Mouse (Mus musculus) olfactory bulb, adult 2 months (tissue): ENCODE measurements at regions not wholly inside any gene's neighbourhood (a gene's known extent, or its start where the extent isn't known, plus 50 kb on each side); places are given as distances from the start of the nearest gene placed in this dataset.

Experiments used
- H3K27ac ChIP-seq: fragments of 200-500 bp; 2 replicates; pipeline ENCODE4 v1.5.1; 2012; ENCODE audit warnings: low read depth, low read length; ENCODE audit not compliant: insufficient read depth
- H3K4me1 ChIP-seq: fragments of 200-500 bp; 2 replicates; pipeline ENCODE4 v1.6.1; 2012; ENCODE audit warnings: low read length; ENCODE audit not compliant: control insufficient read depth, insufficient read depth
- H3K4me3 ChIP-seq: fragments of 200-500 bp; 2 replicates; pipeline ENCODE4 v1.5.1; 2012; ENCODE audit warnings: mild to moderate bottlenecking, low read depth, low read length, moderate library complexity; ENCODE audit not compliant: insufficient read depth
- CTCF ChIP-seq: fragments of 200-500 bp; IDR thresholded peaks from 2 replicates; pipeline ENCODE4 v1.5.1; 2012; ENCODE audit warnings: low read depth, mild to moderate bottlenecking, low read length, moderate library complexity; ENCODE audit not compliant: insufficient read depth
- POLR2A ChIP-seq: fragments of 200-500 bp; IDR thresholded peaks from 2 replicates; pipeline ENCODE4 v1.6.1; 2012; ENCODE audit warnings: mild to moderate bottlenecking, low read depth, low read length, moderate library complexity; ENCODE audit not compliant: insufficient read depth
- WGBS: fragments of 180-500 bp; shearing (Covaris S2); methylation state at CpG from one replicate; pipeline ENCODE4 v1.1.7; 2018; 5-methylcytosine and 5-hydroxymethylcytosine counted together

GRCm38 (mm10) chr9:87649015-87649978 lies 81.8 kb downstream of the Tbx18 start:
- Histone ChIP-seq H3K4me3 (no peak overlapping the region), H3K4me1 (no peaks in the 10 kb centered on the region), H3K27ac (no peak overlapping the region)
- 76% methylated on average over 6 of the region's 6 CpGs for WGBS
- TF ChIP-seq CTCF (no peak), POLR2A (no peak)

GRCm38 (mm10) chr9:87648317-87648716 lies 82.7 kb downstream of the Tbx18 start:
- Histone ChIP-seq H3K4me1 (no peaks in the 10 kb centered on the region), H3K27ac (no peak overlapping the region), H3K4me3 (no peak overlapping the region)
- no peak for TF ChIP-seq POLR2A
- no peak for TF ChIP-seq CTCF
- WGBS, result 65% methylated on average over 5 of the region's 5 CpGs

DNA sequence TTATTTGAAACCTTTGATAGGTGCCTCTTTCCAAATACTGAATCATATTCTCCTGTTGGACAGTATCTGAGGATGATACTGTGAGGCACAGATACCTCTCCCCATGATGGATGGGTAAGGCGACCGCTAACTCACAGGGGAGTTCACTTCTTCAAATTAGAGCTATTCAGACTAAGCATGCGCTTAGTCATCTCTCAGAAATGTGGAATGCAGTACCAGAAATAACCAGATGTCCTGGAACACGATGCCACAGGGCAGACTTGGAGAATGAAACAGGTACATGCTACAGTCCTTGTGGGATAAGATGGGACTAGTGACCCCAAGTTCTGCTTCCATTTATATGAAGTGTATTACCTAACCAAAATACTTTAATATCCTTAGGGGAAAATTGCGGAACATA lies 86.0 kb downstream of the Tbx18 start:
- TF ChIP-seq POLR2A, result no peak
- TF ChIP-seq CTCF, result no peak
- no peak overlapping the region for H3K4me3 ChIP-seq
- 91% methylated on average over 5 of the region's 5 CpGs for WGBS
- no peaks in the 10 kb centered on the region for H3K4me1 ChIP-seq
- no peak overlapping the region for H3K27ac ChIP-seq

- 49% methylated on average over 5 of the region's 5 CpGs for WGBS
- Histone ChIP-seq H3K27ac (no peak overlapping the region), H3K4me1 (no peaks in the 10 kb centered on the region), H3K4me3 (no peak overlapping the region)
- no peak for TF ChIP-seq POLR2A
- no peak for TF ChIP-seq CTCF
Measured at GRCm38 (mm10) chr9:87633863-87634630, 97.0 kb downstream of the Tbx18 start.

DNA sequence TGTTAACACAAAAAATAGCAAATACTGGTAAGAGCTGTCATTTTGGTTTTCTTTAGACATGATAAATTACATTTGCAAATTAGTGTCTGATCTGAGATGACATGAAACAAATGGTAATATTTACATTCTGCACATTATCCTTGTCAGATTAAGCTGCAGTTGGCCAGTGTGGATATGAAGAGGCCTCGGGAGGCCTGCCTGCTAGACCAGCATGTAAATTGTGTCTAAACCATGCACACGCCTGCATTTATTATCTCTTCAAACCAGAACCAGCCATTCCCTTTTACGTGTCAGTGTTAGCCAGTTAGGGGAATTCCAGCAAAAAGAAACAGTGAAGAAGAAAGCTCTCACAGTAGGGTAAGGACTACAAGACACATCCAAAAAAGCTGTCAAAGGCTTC lies 104.6 kb downstream of the Tbx18 start:
- Histone ChIP-seq H3K4me3 (no peak overlapping the region), H3K4me1 (no peaks in the 10 kb centered on the region), H3K27ac (no peak overlapping the region)
- WGBS, result 64% methylated on average over 3 of the region's 3 CpGs
- TF ChIP-seq CTCF (no peak), POLR2A (no peak)

DNA sequence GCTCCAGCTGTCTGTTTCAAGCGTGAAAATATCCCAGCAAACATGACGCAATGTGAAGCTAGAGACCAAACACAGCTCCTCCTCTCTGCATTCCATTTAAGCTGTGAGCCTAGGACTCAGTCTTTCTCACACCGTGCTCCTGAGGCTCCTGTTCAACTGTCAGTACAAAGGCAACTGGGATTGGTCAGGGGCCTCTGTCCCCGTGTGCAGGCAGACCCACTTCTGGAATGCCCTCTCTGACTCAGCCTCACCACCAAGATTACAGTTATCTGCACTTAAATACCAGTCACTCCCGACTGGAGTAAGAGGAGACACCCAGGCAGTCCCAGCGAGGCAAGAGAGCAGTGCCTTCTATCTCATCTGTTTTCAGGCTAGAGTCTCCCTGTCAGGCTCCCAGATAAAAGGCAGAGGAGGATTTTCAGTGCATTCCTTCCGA lies 112.8 kb downstream of the Tbx18 start:
- no peak overlapping the region for H3K27ac ChIP-seq
- H3K4me3 ChIP-seq, result no peak overlapping the region
- no peak for TF ChIP-seq POLR2A
- TF ChIP-seq CTCF, result no peak
- H3K4me1 ChIP-seq, result peaks cover 5% of the 10 kb centered on the region; the same call in 1 of the 2 replicates
- WGBS, result 28% methylated on average over 7 of the region's 7 CpGs

DNA sequence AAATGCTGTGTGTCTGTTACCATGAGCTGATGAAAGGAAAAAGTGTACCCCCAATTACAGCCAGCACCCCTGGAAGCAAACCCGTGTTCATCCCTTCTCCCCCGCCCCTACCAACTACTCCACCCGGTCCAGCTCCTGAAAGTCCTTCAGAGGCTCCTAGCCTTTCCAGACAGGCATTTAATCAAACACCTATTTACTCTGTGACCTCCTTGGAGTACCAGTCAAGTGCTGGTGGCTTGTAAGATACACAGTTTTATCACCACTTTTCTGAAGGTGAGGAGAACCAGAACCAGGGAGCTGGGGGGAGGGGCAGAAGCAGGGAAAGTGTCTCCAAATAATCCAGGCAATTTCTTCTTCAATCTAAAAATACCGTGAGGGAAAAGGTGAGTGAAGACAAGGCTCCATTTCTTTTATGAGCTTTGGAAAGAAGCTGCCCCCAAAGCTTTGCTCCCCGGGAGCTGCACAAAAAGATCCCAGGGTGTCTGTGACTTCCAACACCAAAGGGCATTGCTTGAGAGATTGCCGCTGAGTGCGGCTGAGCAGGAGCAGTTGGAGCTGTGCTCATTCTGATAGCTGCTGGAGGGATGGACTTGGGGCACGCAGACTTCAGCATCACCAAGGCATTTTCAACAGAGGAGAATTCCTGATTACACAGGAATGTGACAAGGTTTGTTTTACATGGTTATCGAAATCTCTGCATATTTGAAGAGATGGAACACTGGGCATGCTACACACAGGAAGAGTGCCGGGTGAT lies 123.0 kb downstream of the Tbx18 start:
- Histone ChIP-seq H3K27ac (no peak overlapping the region), H3K4me1 (no peaks in the 10 kb centered on the region; the same call in 1 of the 2 replicates), H3K4me3 (no peak overlapping the region)
- WGBS, result 65% methylated on average over 10 of the region's 10 CpGs
- no peak for TF ChIP-seq CTCF
- TF ChIP-seq POLR2A, result no peak

DNA sequence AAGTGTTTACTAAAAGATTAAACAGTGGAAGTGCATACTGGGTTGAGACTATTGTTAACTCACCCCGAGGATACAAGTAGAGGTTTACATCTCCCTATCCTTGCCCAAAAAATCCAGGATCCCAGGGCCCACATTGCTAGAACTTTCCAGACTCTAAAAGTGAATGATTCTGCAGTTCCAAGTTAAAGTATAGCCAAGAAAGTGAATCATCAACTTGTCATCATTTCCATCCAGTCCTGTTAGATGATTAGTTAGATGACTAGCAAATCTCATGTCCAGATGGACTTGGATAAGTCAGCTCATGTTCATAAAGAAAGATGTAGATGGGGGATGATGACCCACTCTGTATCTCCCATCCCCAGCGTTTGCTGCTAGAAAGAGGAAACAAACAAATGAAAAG lies 155.5 kb downstream of the Tbx18 start:
- no peak for TF ChIP-seq POLR2A
- TF ChIP-seq CTCF, result no peak
- H3K27ac ChIP-seq, result no peak overlapping the region
- H3K4me3 ChIP-seq, result no peak overlapping the region
- WGBS, result 59% methylated on average over 2 of the region's 2 CpGs
- H3K4me1 ChIP-seq, result no peaks in the 10 kb centered on the region
